Mouse (Mus musculus): Measurements from ENCODE around the gene Stard8. TPM values are rescaled to one million over a fixed set of nuclear protein-coding genes. Genes with fewer than 3 reads are reported as not detected.

The Stard8 gene
- polyA plus RNA-seq, 1 experiment from 2014 or later, result 14.9 TPM

- WGBS, result 37% methylated on average over 5 of the region's 5 CpGs
- Histone ChIP-seq H3K9me3 (no peaks in the 10 kb centered on the region), H3K36me3 (no peaks in the 10 kb centered on the region), H3K9ac (0 out of 2 replicates have a peak overlapping the region, but pooled peaks have one; percentile 19), H3K4me3 (no peak overlapping the region), H3K27me3 (replicated peaks) (peaks cover 31% of the 10 kb centered on the region), H3K4me1 (peaks cover 70% of the 10 kb centered on the region), H3K27ac (replicated peaks) (peak overlapping the region; percentile 80), H3K4me2 (peak overlapping the region; percentile 80; the same call in 1 of the 2 replicates)
- no peak for ATAC-seq (ENCODE audit: extremely low read depth, insufficient number of reproducible peaks, low FRiP score, low TSS enrichment)
These were observed 43.5 kb downstream of the Stard8 start for GRCm38 (mm10) chrX:99046360-99047055.

GRCm38 (mm10) chrX:99048111-99048510, 45.1 kb downstream of the Stard8 start:
- Histone ChIP-seq H3K9me3 (no peaks in the 10 kb centered on the region), H3K27ac (replicated peaks) (0 out of 2 replicates have a peak overlapping the region, but pooled peaks have one; percentile 54), H3K4me3 (no peak overlapping the region), H3K4me2 (no peak overlapping the region), H3K9ac (no peak overlapping the region), H3K4me1 (peaks cover 86% of the 10 kb centered on the region), H3K36me3 (no peaks in the 10 kb centered on the region), H3K27me3 (replicated peaks) (peaks cover 15% of the 10 kb centered on the region; the same call in 1 of the 2 replicates)
- WGBS, result 33% methylated on average over 4 of the region's 4 CpGs
- ATAC-seq (ENCODE audit: extremely low read depth, insufficient number of reproducible peaks, low FRiP score, low TSS enrichment), result no peak

- H3K36me3 ChIP-seq, result no peaks in the 10 kb centered on the region
- 48% methylated on average over 5 of the region's 5 CpGs for WGBS
- no peak for ATAC-seq (ENCODE audit: extremely low read depth, insufficient number of reproducible peaks, low FRiP score, low TSS enrichment)
- no peaks in the 10 kb centered on the region for H3K9me3 ChIP-seq
- H3K4me2 ChIP-seq, result no peak overlapping the region
- H3K4me1 ChIP-seq, result peaks cover 86% of the 10 kb centered on the region
- H3K9ac ChIP-seq, result no peak overlapping the region
- peak overlapping the region; percentile 54 for H3K27ac ChIP-seq (replicated peaks)
- peaks cover 8% of the 10 kb centered on the region; the same call in 1 of the 2 replicates for H3K27me3 ChIP-seq (replicated peaks)
- no peak overlapping the region for H3K4me3 ChIP-seq
These were observed 46.2 kb downstream of the Stard8 start for GRCm38 (mm10) chrX:99049247-99049646.

- H3K4me1 ChIP-seq, result peaks cover 83% of the 10 kb centered on the region
These were observed 47.9 kb downstream of the Stard8 start for GRCm38 (mm10) chrX:99050736-99051481.

GRCm38 (mm10) chrX:99052255-99052654, 49.2 kb downstream of the Stard8 start:
- H3K9ac ChIP-seq, result no peak overlapping the region
- peaks cover 4% of the 10 kb centered on the region; the same call in 1 of the 2 replicates for H3K9me3 ChIP-seq
- no peak overlapping the region for H3K4me3 ChIP-seq
- no peak overlapping the region for H3K4me2 ChIP-seq
- H3K4me1 ChIP-seq, result peaks cover 73% of the 10 kb centered on the region
- H3K27ac ChIP-seq (replicated peaks), result no peak overlapping the region; the same call in 1 of the 2 replicates
- WGBS, result 55% methylated on average over 7 of the region's 7 CpGs
- no peaks in the 10 kb centered on the region for H3K27me3 ChIP-seq (replicated peaks)
- no peak for ATAC-seq (ENCODE audit: extremely low read depth, insufficient number of reproducible peaks, low FRiP score, low TSS enrichment)
- H3K36me3 ChIP-seq, result peaks cover 2% of the 10 kb centered on the region; the same call in 1 of the 2 replicates

More at GRCm38 (mm10) chrX:99050736-99051481, 47.9 kb downstream of the Stard8 start:
- Histone ChIP-seq H3K36me3 (no peaks in the 10 kb centered on the region), H3K4me2 (no peak overlapping the region), H3K9me3 (no peaks in the 10 kb centered on the region), H3K9ac (no peak overlapping the region), H3K27me3 (replicated peaks) (no peaks in the 10 kb centered on the region), H3K4me3 (no peak overlapping the region), H3K27ac (replicated peaks) (no peak overlapping the region)
- 68% methylated on average over 10 of the region's 10 CpGs for WGBS
- ATAC-seq (ENCODE audit: extremely low read depth, insufficient number of reproducible peaks, low FRiP score, low TSS enrichment), result no peak

GRCm38 (mm10) chrX:99054512-99054911, 51.5 kb downstream of the Stard8 start:
- Histone ChIP-seq H3K4me3 (no peak overlapping the region), H3K27me3 (replicated peaks) (no peaks in the 10 kb centered on the region; the same call in 1 of the 2 replicates), H3K36me3 (peaks cover 2% of the 10 kb centered on the region; the same call in 1 of the 2 replicates), H3K9me3 (peaks cover 4% of the 10 kb centered on the region; the same call in 1 of the 2 replicates), H3K4me2 (0 out of 2 replicates have a peak overlapping the region, but pooled peaks have one; percentile 12), H3K4me1 (peaks cover 66% of the 10 kb centered on the region), H3K9ac (no peak overlapping the region; the same call in 1 of the 2 replicates), H3K27ac (replicated peaks) (peak overlapping the region; percentile 84)
- WGBS, result 42% methylated on average over 7 of the region's 7 CpGs
- no peak for ATAC-seq (ENCODE audit: extremely low read depth, insufficient number of reproducible peaks, low FRiP score, low TSS enrichment)

GRCm38 (mm10) chrX:99057772-99058440, 54.9 kb downstream of the Stard8 start:
- no peak overlapping the region for H3K27ac ChIP-seq (replicated peaks)
- H3K4me1 ChIP-seq, result peaks cover 36% of the 10 kb centered on the region
- peaks cover 4% of the 10 kb centered on the region; the same call in 1 of the 2 replicates for H3K9me3 ChIP-seq
- peaks cover 13% of the 10 kb centered on the region; the same call in 1 of the 2 replicates for H3K27me3 ChIP-seq (replicated peaks)
- no peak overlapping the region for H3K4me2 ChIP-seq
- H3K9ac ChIP-seq, result no peak overlapping the region
- WGBS, result 45% methylated on average over 5 of the region's 6 CpGs
- peaks cover 14% of the 10 kb centered on the region for H3K36me3 ChIP-seq
- no peak overlapping the region for H3K4me3 ChIP-seq
- no peak for ATAC-seq (ENCODE audit: extremely low read depth, insufficient number of reproducible peaks, low FRiP score, low TSS enrichment)

GRCm38 (mm10) chrX:99059119-99059518, 56.1 kb downstream of the Stard8 start:
- Histone ChIP-seq H3K27ac (replicated peaks) (no peak overlapping the region), H3K4me1 (peaks cover 25% of the 10 kb centered on the region), H3K36me3 (peaks cover 25% of the 10 kb centered on the region), H3K27me3 (replicated peaks) (peaks cover 15% of the 10 kb centered on the region; the same call in 1 of the 2 replicates), H3K4me2 (no peak overlapping the region), H3K9me3 (peaks cover 4% of the 10 kb centered on the region; the same call in 1 of the 2 replicates), H3K4me3 (no peak overlapping the region), H3K9ac (no peak overlapping the region)
- no peak; the same call in 1 of the 2 replicates for ATAC-seq (ENCODE audit: extremely low read depth, insufficient number of reproducible peaks, low FRiP score, low TSS enrichment)
- 25% methylated on average over 4 of the region's 4 CpGs for WGBS

GRCm38 (mm10) chrX:99065582-99065981, 62.5 kb downstream of the Stard8 start:
- no peak overlapping the region for H3K27ac ChIP-seq (replicated peaks)
- H3K36me3 ChIP-seq, result peaks cover 62% of the 10 kb centered on the region
- 78% methylated on average over 9 of the region's 9 CpGs for WGBS
- no peak overlapping the region for H3K4me2 ChIP-seq
- no peaks in the 10 kb centered on the region for H3K9me3 ChIP-seq
- H3K4me1 ChIP-seq, result no peaks in the 10 kb centered on the region
- ATAC-seq (ENCODE audit: extremely low read depth, insufficient number of reproducible peaks, low FRiP score, low TSS enrichment), result no peak
- H3K27me3 ChIP-seq (replicated peaks), result peaks cover 13% of the 10 kb centered on the region
- H3K4me3 ChIP-seq, result no peak overlapping the region
- no peak overlapping the region for H3K9ac ChIP-seq

GRCm38 (mm10) chrX:99066550-99066949, 63.5 kb downstream of the Stard8 start:
- H3K36me3 ChIP-seq, result peaks cover 63% of the 10 kb centered on the region
- peaks cover 13% of the 10 kb centered on the region for H3K27me3 ChIP-seq (replicated peaks)
- no peak overlapping the region for H3K27ac ChIP-seq (replicated peaks)
- no peaks in the 10 kb centered on the region for H3K9me3 ChIP-seq
- no peaks in the 10 kb centered on the region for H3K4me1 ChIP-seq
- H3K4me3 ChIP-seq, result no peak overlapping the region
- 78% methylated on average over 9 of the region's 9 CpGs for WGBS
- no peak overlapping the region for H3K4me2 ChIP-seq
- H3K9ac ChIP-seq, result no peak overlapping the region
- no peak for ATAC-seq (ENCODE audit: extremely low read depth, insufficient number of reproducible peaks, low FRiP score, low TSS enrichment)

- H3K27me3 ChIP-seq (replicated peaks), result peaks cover 12% of the 10 kb centered on the region
- H3K9ac ChIP-seq, result no peak overlapping the region
- no peak overlapping the region for H3K4me2 ChIP-seq
- no peaks in the 10 kb centered on the region for H3K9me3 ChIP-seq
- no peak overlapping the region for H3K4me3 ChIP-seq
- 76% methylated on average over 7 of the region's 7 CpGs for WGBS
- H3K27ac ChIP-seq (replicated peaks), result no peak overlapping the region
- no peaks in the 10 kb centered on the region for H3K4me1 ChIP-seq
- H3K36me3 ChIP-seq, result peaks cover 63% of the 10 kb centered on the region
- ATAC-seq (ENCODE audit: extremely low read depth, insufficient number of reproducible peaks, low FRiP score, low TSS enrichment), result no peak
These were observed 64.2 kb downstream of the Stard8 start for GRCm38 (mm10) chrX:99067232-99067631.

All from heart, embryonic 13.5 days (tissue).